Mouse (Mus musculus) MEL (cell line): ENCODE results near the gene Cux1.

Source experiments
- CTCF ChIP-seq, 3 experiments: IDR thresholded peaks in 2 of 3; conservative IDR thresholded peaks in 1 of 3; 2 replicates each; pipeline ENCODE4 v1.5.1; 2011 to 2012; ENCODE audit warnings: low read length in 3 of 3, low read depth in 2 of 3, mild to moderate bottlenecking in 2 of 3, improper control_type of control experiment in 1 of 3, inconsistent platforms in 1 of 3, mixed read lengths in 1 of 3, moderate library complexity in 1 of 3; ENCODE audit not compliant: control insufficient read depth in 1 of 3, insufficient read depth in 1 of 3, poor library complexity in 1 of 3, severe bottlenecking in 1 of 3
- EP300 ChIP-seq, 2 experiments: IDR thresholded peaks; 2 replicates each; pipeline ENCODE4 v1.6.1; 2011; ENCODE audit warnings: improper control_type of control experiment in 2 of 2, low read length in 2 of 2, low read depth in 1 of 2, mild to moderate bottlenecking in 1 of 2
- GABPA ChIP-seq: IDR thresholded peaks from 2 replicates; pipeline ENCODE4 v1.6.1; 2012; ENCODE audit warnings: low read depth, mild to moderate bottlenecking, inconsistent platforms, low read length, improper control_type of control experiment, moderate library complexity
- HCFC1 ChIP-seq: IDR thresholded peaks from 2 replicates; pipeline ENCODE4 v1.6.1; 2012; ENCODE audit warnings: low read depth, mild to moderate bottlenecking, inconsistent platforms, low read length, improper control_type of control experiment, moderate library complexity
- MAFK ChIP-seq: IDR thresholded peaks from 2 replicates; pipeline ENCODE4 v1.6.1; 2011; ENCODE audit warnings: low read depth, mild to moderate bottlenecking, low read length, improper control_type of control experiment, borderline replicate concordance
- MAX ChIP-seq: IDR thresholded peaks from 2 replicates; pipeline ENCODE4 v1.6.1; 2011; ENCODE audit warnings: low read length, improper control_type of control experiment
- MEF2A ChIP-seq: IDR thresholded peaks from 2 replicates; pipeline ENCODE4 v1.6.1; 2014; ENCODE audit warnings: low read depth, mild to moderate bottlenecking, inconsistent platforms, low read length, improper control_type of control experiment; ENCODE audit not compliant: poor library complexity, insufficient replicate concordance, severe bottlenecking; ENCODE audit errors: extremely low read depth
- POLR2A ChIP-seq, 2 experiments: IDR thresholded peaks; 2 replicates each; pipeline ENCODE4 v1.6.1; 2011 to 2012; ENCODE audit warnings: low read length in 2 of 2, mild to moderate bottlenecking in 2 of 2, control low read depth in 1 of 2, improper control_type of control experiment in 1 of 2, low read depth in 1 of 2, moderate library complexity in 1 of 2; ENCODE audit not compliant: control insufficient read depth in 1 of 2, insufficient read depth in 1 of 2, poor library complexity in 1 of 2
- POLR2AphosphoS2 ChIP-seq: IDR thresholded peaks from 2 replicates; pipeline ENCODE4 v1.6.1; 2011; ENCODE audit warnings: low read length, improper control_type of control experiment
- TAL1 ChIP-seq: IDR thresholded peaks from 2 replicates; pipeline ENCODE4 v1.6.1; 2012; ENCODE audit warnings: mild to moderate bottlenecking, inconsistent platforms, low read length, moderate library complexity, mixed read lengths
- ZC3H11A ChIP-seq: IDR thresholded peaks from 2 replicates; pipeline ENCODE4 v1.6.1; 2012; ENCODE audit warnings: low read depth, mild to moderate bottlenecking, inconsistent platforms, low read length, improper control_type of control experiment

GRCm38 (mm10) chr5:136375350-136375749, 191.9 kb downstream of the Cux1 start:
- TF ChIP-seq CTCF (IDR thresholded peaks at IDR 0.05 in 2 of 3, conservative IDR thresholded peaks at IDR 0.05 in 1 of 3; ENCODE audit: control insufficient read depth in 1 of 3, insufficient read depth in 1 of 3, low read depth in 2 of 3, low read length in 3 of 3, poor library complexity in 1 of 3, severe bottlenecking in 1 of 3) = no peak
- TF ChIP-seq POLR2A (IDR thresholded peaks at IDR 0.05; ENCODE audit: control insufficient read depth in 1 of 2, insufficient read depth in 1 of 2, low read depth in 1 of 2, low read length in 2 of 2, poor library complexity in 1 of 2) = no peak
- no peak for TF ChIP-seq MEF2A
- no peak for TF ChIP-seq ZC3H11A
- TF ChIP-seq POLR2AphosphoS2 = no peak
- TF ChIP-seq HCFC1 = no peak
- TF ChIP-seq GABPA = no peak
- no peak for TF ChIP-seq EP300 (IDR thresholded peaks at IDR 0.05; ENCODE audit: low read depth in 1 of 2, low read length in 2 of 2)
- TF ChIP-seq TAL1 = no peak
- TF ChIP-seq MAX = no peak
- TF ChIP-seq MAFK = no peak
